Mouse (Mus musculus): ENCODE data around the gene Ntsr1. TPM values are rescaled to one million over a fixed set of nuclear protein-coding genes. Genes with fewer than 3 reads are reported as not detected.

Ntsr1 gene
- polyA plus RNA-seq, 1 experiment from 2014 or later = 1.8 TPM

- no peak overlapping the region for H3K9ac ChIP-seq
- no peak overlapping the region for H3K4me3 ChIP-seq
- no peak overlapping the region for H3K4me2 ChIP-seq
- H3K36me3 ChIP-seq = no peaks in the 10 kb centered on the region
- H3K27ac ChIP-seq (replicated peaks) = no peak overlapping the region
- ATAC-seq (ENCODE audit: extremely low read depth, insufficient number of reproducible peaks, low FRiP score, low TSS enrichment) = no peak
- no peaks in the 10 kb centered on the region for H3K9me3 ChIP-seq
- WGBS = 50% methylated on average over 6 of the region's 6 CpGs
- peaks cover 32% of the 10 kb centered on the region for H3K27me3 ChIP-seq (replicated peaks)
- H3K4me1 ChIP-seq = peaks cover 2% of the 10 kb centered on the region; the same call in 1 of the 2 replicates
These were observed 63.5 kb downstream of the Ntsr1 start for GRCm38 (mm10) chr2:180563296-180563695.

DNA sequence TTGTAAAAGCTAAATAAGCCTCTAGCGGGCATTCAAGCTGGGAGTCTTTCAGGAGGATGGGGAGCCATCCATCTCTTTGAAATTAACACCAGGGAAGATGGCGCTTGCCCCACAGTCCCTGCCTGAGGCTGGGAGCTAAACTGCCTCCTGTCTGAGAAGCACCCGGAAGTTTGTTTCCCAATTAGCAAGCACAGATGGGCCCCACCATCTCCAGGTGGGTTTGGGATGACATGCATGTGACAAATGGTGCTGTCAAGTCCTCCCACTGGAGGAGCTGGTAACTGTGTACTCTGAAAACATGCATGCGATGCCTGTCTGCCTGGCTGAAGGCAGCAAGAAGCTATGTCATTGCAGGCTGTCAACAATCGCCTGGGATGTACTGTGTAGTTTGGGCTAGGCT lies 64.1 kb downstream of the Ntsr1 start:
- Histone ChIP-seq H3K9ac (no peak overlapping the region), H3K9me3 (no peaks in the 10 kb centered on the region), H3K4me2 (no peak overlapping the region), H3K27me3 (replicated peaks) (peaks cover 32% of the 10 kb centered on the region), H3K27ac (replicated peaks) (no peak overlapping the region), H3K36me3 (no peaks in the 10 kb centered on the region), H3K4me1 (peaks cover 8% of the 10 kb centered on the region), H3K4me3 (no peak overlapping the region)
- WGBS = 43% methylated on average over 5 of the region's 5 CpGs
- ATAC-seq (ENCODE audit: extremely low read depth, insufficient number of reproducible peaks, low FRiP score, low TSS enrichment) = no peak

DNA sequence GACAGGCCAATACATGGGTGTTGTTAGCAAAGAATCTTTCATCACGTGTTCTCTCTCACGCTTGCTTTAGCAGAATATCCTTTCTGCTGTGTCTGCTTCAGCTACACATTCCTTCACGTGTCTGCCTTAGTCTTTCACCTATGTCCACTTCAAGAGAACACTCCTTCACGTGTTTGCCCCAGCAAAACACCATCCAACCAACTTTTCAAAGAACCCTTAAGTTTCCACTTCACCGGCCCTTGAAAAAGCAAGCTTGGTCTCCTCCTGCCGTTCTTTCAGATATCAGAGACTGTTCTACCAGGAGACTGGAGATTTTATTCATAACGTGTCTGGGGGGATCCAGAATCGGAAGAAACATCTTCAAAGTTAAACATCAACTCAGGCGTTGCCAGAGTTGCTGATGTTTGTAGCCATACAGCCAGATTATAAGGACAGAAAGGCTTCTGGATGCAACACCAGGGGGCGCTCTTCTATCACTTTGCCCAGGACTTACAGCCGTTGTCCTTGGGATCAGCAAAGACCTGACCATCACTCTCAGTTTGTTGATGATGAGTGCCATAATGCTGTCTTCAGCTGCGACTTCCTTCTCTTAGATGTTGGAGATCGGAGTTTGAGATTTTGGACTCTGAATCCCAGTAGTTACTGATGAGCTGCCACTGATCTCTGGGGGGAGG lies 66.6 kb downstream of the Ntsr1 start:
- Histone ChIP-seq H3K4me3 (no peak overlapping the region), H3K27ac (replicated peaks) (no peak overlapping the region), H3K9me3 (no peaks in the 10 kb centered on the region), H3K4me2 (no peak overlapping the region), H3K4me1 (peaks cover 21% of the 10 kb centered on the region), H3K9ac (no peak overlapping the region), H3K36me3 (no peaks in the 10 kb centered on the region), H3K27me3 (replicated peaks) (peaks cover 45% of the 10 kb centered on the region)
- WGBS = 29% methylated on average over 13 of the region's 13 CpGs
- no peak for ATAC-seq (ENCODE audit: extremely low read depth, insufficient number of reproducible peaks, low FRiP score, low TSS enrichment)

DNA sequence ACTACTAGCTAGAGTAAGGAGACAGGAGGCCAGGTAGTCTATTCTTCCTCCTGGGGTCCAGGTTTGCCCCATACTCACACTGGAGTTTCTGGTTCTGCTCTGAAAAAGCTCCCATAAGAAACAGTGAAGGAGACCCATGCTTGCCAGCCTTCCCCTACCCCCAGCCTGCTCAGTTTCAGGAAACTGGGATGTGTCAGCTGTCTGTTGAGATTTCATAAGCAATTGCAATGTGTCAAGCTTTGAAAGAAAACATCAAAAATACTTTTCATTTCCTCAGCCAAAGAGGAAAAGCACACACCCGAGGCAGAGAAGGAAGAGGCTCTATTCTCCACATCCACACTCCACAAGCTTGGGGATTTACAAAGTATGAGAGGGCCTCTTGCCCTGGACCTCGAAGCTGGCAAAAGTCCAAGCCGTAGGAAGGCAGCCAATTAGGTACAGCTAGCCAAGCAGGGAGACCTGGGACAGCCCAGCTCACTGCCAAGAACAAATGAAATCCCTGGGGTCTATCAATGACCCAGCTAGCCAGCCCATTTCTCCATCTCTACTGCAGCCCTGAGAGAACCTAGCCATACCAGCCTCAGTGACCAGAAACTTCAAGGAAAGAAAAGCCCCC lies 69.4 kb downstream of the Ntsr1 start:
- no peaks in the 10 kb centered on the region for H3K36me3 ChIP-seq
- 13% methylated on average over 3 of the region's 3 CpGs for WGBS
- 0 out of 2 replicates have a peak overlapping the region, but pooled peaks have one; percentile 0 for H3K27ac ChIP-seq (replicated peaks)
- H3K4me1 ChIP-seq = peaks cover 21% of the 10 kb centered on the region
- H3K9me3 ChIP-seq = no peaks in the 10 kb centered on the region
- no peak overlapping the region for H3K4me2 ChIP-seq
- H3K9ac ChIP-seq = no peak overlapping the region
- ATAC-seq (ENCODE audit: extremely low read depth, insufficient number of reproducible peaks, low FRiP score, low TSS enrichment) = peak; percentile 54; the same call in 1 of the 2 replicates
- peaks cover 39% of the 10 kb centered on the region for H3K27me3 ChIP-seq (replicated peaks)
- H3K4me3 ChIP-seq = no peak overlapping the region

GRCm38 (mm10) chr2:180576482-180576881 lies 76.7 kb downstream of the Ntsr1 start:
- no peak overlapping the region for H3K4me2 ChIP-seq
- no peak overlapping the region for H3K27ac ChIP-seq (replicated peaks)
- ATAC-seq (ENCODE audit: extremely low read depth, insufficient number of reproducible peaks, low FRiP score, low TSS enrichment) = no peak
- H3K4me1 ChIP-seq = no peaks in the 10 kb centered on the region
- H3K4me3 ChIP-seq = no peak overlapping the region
- H3K36me3 ChIP-seq = no peaks in the 10 kb centered on the region
- no peaks in the 10 kb centered on the region for H3K9me3 ChIP-seq
- no peak overlapping the region for H3K9ac ChIP-seq
- peaks cover 23% of the 10 kb centered on the region for H3K27me3 ChIP-seq (replicated peaks)
- 34% methylated on average over 4 of the region's 4 CpGs for WGBS

GRCm38 (mm10) chr2:180578686-180579085 lies 78.9 kb downstream of the Ntsr1 start:
- Histone ChIP-seq H3K27me3 (replicated peaks) (peaks cover 17% of the 10 kb centered on the region), H3K9me3 (no peaks in the 10 kb centered on the region), H3K4me1 (peaks cover 11% of the 10 kb centered on the region), H3K27ac (replicated peaks) (no peak overlapping the region), H3K4me2 (no peak overlapping the region), H3K36me3 (no peaks in the 10 kb centered on the region), H3K4me3 (no peak overlapping the region), H3K9ac (no peak overlapping the region)
- ATAC-seq (ENCODE audit: extremely low read depth, insufficient number of reproducible peaks, low FRiP score, low TSS enrichment) = no peak
- WGBS = 4% methylated on average over 3 of the region's 3 CpGs

DNA sequence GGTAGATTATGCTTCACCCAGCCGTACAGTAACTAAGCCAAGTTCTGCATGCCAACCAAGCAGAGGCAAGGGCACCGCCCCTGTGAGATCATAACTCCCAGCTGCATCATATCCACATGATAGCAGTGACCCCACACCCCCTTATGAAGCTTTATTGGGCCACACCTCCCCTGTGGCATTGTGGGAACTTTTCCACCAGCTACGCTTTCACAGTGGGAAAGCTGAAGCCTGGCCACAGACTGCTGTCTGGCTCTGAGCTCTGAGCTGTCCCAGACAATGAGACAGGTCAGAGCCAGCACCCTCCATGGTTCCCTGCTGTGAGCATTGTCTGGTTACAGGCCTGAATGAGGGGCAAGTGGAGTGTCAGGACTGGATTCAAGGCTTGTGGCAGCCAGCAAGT lies 81.2 kb downstream of the Ntsr1 start, which contains the start of gene Mrgbp:
Gene Mrgbp (plus strand): TSS at position 303 of the 400 bp plus-strand sequence.
- Histone ChIP-seq H3K9me3 (no peaks in the 10 kb centered on the region), H3K4me3 (no peak within 1 kb of the TSS), H3K36me3 (peaks cover 16% of the 10 kb centered on the region), H3K9ac (peak within 1 kb of the TSS; percentile 47; the same call in 1 of the 2 replicates), H3K4me1 (peaks cover 16% of the 10 kb centered on the region), H3K27me3 (replicated peaks) (peaks cover 17% of the 10 kb centered on the region), H3K4me2 (peak within 1 kb of the TSS; percentile 92), H3K27ac (replicated peaks) (no peak within 1 kb of the TSS)
- WGBS = 68% methylated on average over 3 of the region's 3 CpGs
- ATAC-seq (ENCODE audit: extremely low read depth, insufficient number of reproducible peaks, low FRiP score, low TSS enrichment) = no peak

DNA sequence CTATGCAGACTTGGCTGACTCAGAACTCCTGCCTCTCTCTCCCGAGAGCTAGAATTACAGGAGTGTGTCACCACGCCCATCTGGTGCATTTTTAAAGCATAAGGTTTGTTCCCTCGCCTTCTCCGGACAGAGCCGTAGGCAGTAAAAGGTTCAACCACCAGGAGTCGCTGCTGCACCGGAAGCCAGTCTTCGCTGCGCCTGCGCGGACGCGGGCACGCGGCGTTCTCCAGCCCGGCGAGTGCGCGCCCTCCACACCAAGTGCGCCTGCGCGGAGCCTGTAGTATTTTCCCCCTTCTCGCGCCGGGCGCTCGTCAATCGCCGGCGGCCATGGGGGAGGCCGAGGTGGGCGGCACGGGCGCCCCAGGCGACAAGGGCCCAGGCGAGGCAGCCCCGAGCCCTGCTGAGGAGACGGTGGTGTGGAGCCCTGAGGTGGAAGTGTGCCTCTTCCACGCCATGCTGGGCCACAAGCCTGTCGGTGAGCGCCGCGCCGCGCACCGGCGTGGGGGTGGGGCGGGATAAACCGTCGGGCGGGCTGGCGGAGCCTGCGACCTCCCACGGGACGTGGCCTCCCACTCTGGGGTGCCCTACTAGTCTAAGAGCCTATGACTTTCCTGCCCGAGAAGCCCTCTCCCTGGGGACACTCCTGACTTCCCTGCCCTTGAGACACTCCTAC lies 82.8 kb downstream of the Ntsr1 start:
- H3K9me3 ChIP-seq = no peaks in the 10 kb centered on the region
- peak overlapping the region; percentile 98 for H3K9ac ChIP-seq
- H3K4me1 ChIP-seq = peaks cover 16% of the 10 kb centered on the region
- peaks cover 17% of the 10 kb centered on the region for H3K27me3 ChIP-seq (replicated peaks)
- WGBS = under 1% methylated on average over 56 of the region's 57 CpGs
- peak overlapping the region; percentile 93 for H3K4me3 ChIP-seq
- H3K4me2 ChIP-seq = peak overlapping the region; percentile 92
- peak overlapping the region; percentile 73 for H3K27ac ChIP-seq (replicated peaks)
- H3K36me3 ChIP-seq = peaks cover 26% of the 10 kb centered on the region
- peak; percentile 78 for ATAC-seq (ENCODE audit: extremely low read depth, insufficient number of reproducible peaks, low FRiP score, low TSS enrichment)

DNA sequence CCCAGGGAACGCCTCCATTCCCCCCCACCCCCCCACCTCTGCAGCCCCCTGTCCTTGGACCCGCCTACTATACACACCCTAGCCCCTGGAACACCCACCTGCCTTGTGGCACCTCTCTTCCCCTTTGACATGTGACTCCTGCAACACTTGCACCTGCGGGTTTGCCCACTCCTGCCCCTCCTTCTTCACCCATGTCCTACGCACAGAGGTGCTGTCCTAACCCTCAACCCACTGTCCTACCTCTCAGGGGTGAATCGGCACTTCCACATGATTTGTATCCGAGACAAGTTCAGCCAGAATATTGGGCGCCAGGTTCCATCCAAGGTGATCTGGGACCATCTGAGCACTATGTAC lies 83.4 kb downstream of the Ntsr1 start:
- Histone ChIP-seq H3K27me3 (replicated peaks) (peaks cover 17% of the 10 kb centered on the region), H3K4me3 (peak overlapping the region; percentile 93), H3K27ac (replicated peaks) (peak overlapping the region; percentile 73), H3K4me2 (peak overlapping the region; percentile 92), H3K4me1 (peaks cover 16% of the 10 kb centered on the region), H3K9ac (peak overlapping the region; percentile 98), H3K36me3 (peaks cover 26% of the 10 kb centered on the region), H3K9me3 (no peaks in the 10 kb centered on the region)
- no peak for ATAC-seq (ENCODE audit: extremely low read depth, insufficient number of reproducible peaks, low FRiP score, low TSS enrichment)
- 28% methylated on average over 7 of the region's 7 CpGs for WGBS

- Histone ChIP-seq H3K9me3 (no peaks in the 10 kb centered on the region), H3K4me1 (peaks cover 17% of the 10 kb centered on the region), H3K4me2 (peak overlapping the region; percentile 81), H3K36me3 (peaks cover 56% of the 10 kb centered on the region), H3K9ac (peak overlapping the region; percentile 96), H3K27ac (replicated peaks) (peak overlapping the region; percentile 93), H3K4me3 (peak overlapping the region; percentile 98), H3K27me3 (replicated peaks) (no peaks in the 10 kb centered on the region)
- 0 out of 2 replicates have a peak, but pooled peaks have one; percentile 4 for ATAC-seq (ENCODE audit: extremely low read depth, insufficient number of reproducible peaks, low FRiP score, low TSS enrichment)
- WGBS = 44% methylated on average over 6 of the region's 6 CpGs
These were observed 89.0 kb downstream of the Ntsr1 start for GRCm38 (mm10) chr2:180588736-180589122.

DNA sequence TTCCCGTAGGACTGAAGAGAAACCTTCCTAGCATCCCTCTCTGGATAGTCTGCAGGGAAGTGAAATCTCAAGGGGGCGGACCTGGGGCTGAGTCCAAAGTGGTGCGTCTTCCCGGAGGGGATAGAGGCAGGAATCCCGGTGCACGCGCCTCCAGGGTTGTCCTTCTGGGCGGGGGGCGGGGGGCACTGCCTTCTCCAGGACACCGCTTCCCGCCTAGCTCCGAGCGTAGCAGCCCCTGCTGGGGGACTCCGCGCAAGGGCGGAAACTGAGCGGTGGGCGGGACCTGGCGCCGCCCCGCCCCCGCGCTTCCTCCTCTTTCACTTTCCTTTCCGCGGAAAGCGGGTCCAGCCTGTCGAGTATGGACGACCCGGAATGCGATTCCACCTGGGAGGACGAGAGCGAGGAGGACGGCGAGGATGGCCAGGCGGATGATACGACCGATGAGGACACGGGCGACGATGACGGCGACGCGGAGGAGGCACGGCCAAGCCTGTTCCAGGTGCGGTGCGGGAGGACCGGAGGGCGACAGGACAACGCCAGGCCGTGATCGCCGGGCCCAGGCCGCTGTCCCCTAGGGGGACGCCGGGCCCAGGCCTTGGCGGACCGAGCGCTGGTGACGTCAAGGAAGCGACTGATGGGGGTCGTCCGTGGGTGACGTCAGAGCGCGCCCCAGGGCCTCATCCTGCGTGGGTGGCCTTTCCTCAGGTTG lies 89.5 kb downstream of the Ntsr1 start, which contains the start of gene Ogfr:
Gene Ogfr (plus strand): TSS at position 123 of the 709 bp plus-strand sequence.
- H3K9me3 ChIP-seq = no peaks in the 10 kb centered on the region
- peak; percentile 82 for ATAC-seq (ENCODE audit: extremely low read depth, insufficient number of reproducible peaks, low FRiP score, low TSS enrichment)

More for the DNA sequence above, 89.5 kb downstream of the Ntsr1 start, which contains the start of gene Ogfr:
- WGBS = under 1% methylated on average over 67 of the region's 67 CpGs
- H3K36me3 ChIP-seq = peaks cover 61% of the 10 kb centered on the region
- no peaks in the 10 kb centered on the region for H3K27me3 ChIP-seq (replicated peaks)
- peaks cover 13% of the 10 kb centered on the region for H3K4me1 ChIP-seq
- peak within 1 kb of the TSS; percentile 81 for H3K4me2 ChIP-seq
- H3K9ac ChIP-seq = peak within 1 kb of the TSS; percentile 96
- peak within 1 kb of the TSS; percentile 93 for H3K27ac ChIP-seq (replicated peaks)
- peak within 1 kb of the TSS; percentile 98 for H3K4me3 ChIP-seq

All from heart, embryonic 13.5 days (tissue).